Mouse (Mus musculus) left cerebral cortex, postnatal 10 days (tissue): ENCODE results near the gene Yars2. TPM values are rescaled to one million over a fixed set of nuclear protein-coding genes. Genes with fewer than 3 reads are reported as not detected.

Experiments
- total RNA-seq, 2 experiments: library from RNA; stranded (reverse); gene quantifications; 2 replicates each; pipeline ENCODE4 v1.2.3; 2021

The Yars2 gene
- total RNA-seq, 2 experiments from 2014 or later, result 20.0 to 20.8 TPM

Other genes starting within 250 kb of the Yars2 start
- 1 to 10 TPM; 1.9 to 3.5 TPM for gene Pkp2, start 89.6 kb upstream of the Yars2 start, total RNA-seq
- gene Dnm1l, start 56.0 kb downstream of the Yars2 start, total RNA-seq, result 100 to 1,000 TPM; 216 to 220 TPM